Mouse (Mus musculus) kidney, adult 8-10 months (tissue): ENCODE data around the gene Vezf1.

ENCODE experiments used
- DNase-seq, 2 experiments: peaks; one replicate each; pipeline ENCODE4 v3.0.0; 2022

Gene Vezf1

GRCm38 (mm10) chr11:88054589-88054988, 13.5 kb upstream of the Vezf1 start:
- DNase-seq, result peak in 1 of 2 experiments; percentile 47

GRCm38 (mm10) chr11:88055777-88056176, 12.3 kb upstream of the Vezf1 start:
- no peak for DNase-seq

GRCm38 (mm10) chr11:88057788-88058187, 10.3 kb upstream of the Vezf1 start:
- no peak for DNase-seq

- peak; percentile 75 to 85 for DNase-seq
These were observed 8.9 kb upstream of the Vezf1 start for GRCm38 (mm10) chr11:88059141-88059540.

GRCm38 (mm10) chr11:88061892-88062625, 6.0 kb upstream of the Vezf1 start:
- DNase-seq, result no peak

- DNase-seq, result no peak
These were observed 2.3 kb upstream of the Vezf1 start for GRCm38 (mm10) chr11:88065732-88066131.

GRCm38 (mm10) chr11:88067191-88067585, 891 bp upstream of the Vezf1 start:
- DNase-seq, result no peak

GRCm38 (mm10) chr11:88068411-88069245, 549 bp downstream of the Vezf1 start:
- peak; percentile 58 to 62 for DNase-seq

GRCm38 (mm10) chr11:88069246-88069570, 1.1 kb downstream of the Vezf1 start:
- DNase-seq, result no peak

GRCm38 (mm10) chr11:88070392-88070791, 2.3 kb downstream of the Vezf1 start:
- no peak for DNase-seq

- DNase-seq, result no peak
These were observed 3.0 kb downstream of the Vezf1 start for GRCm38 (mm10) chr11:88071113-88071512.

GRCm38 (mm10) chr11:88073343-88073875, 5.3 kb downstream of the Vezf1 start:
- DNase-seq, result no peak

GRCm38 (mm10) chr11:88075701-88076100, 7.6 kb downstream of the Vezf1 start:
- DNase-seq, result no peak

- no peak for DNase-seq
These were observed 8.3 kb downstream of the Vezf1 start for GRCm38 (mm10) chr11:88076394-88076793.

GRCm38 (mm10) chr11:88083699-88084098, 15.6 kb downstream of the Vezf1 start:
- DNase-seq, result no peak

GRCm38 (mm10) chr11:88086737-88087627, 18.9 kb downstream of the Vezf1 start:
- DNase-seq, result peak; percentile 86 to 87

GRCm38 (mm10) chr11:88089150-88089549, 21.1 kb downstream of the Vezf1 start:
- DNase-seq, result no peak

GRCm38 (mm10) chr11:88090293-88090692, 22.2 kb downstream of the Vezf1 start:
- no peak for DNase-seq

- no peak for DNase-seq
These were observed 23.9 kb downstream of the Vezf1 start for GRCm38 (mm10) chr11:88091949-88092348.

- DNase-seq, result no peak
These were observed 29.1 kb downstream of the Vezf1 start for GRCm38 (mm10) chr11:88097173-88097572.

- no peak for DNase-seq
These were observed 30.1 kb downstream of the Vezf1 start, which contains the start of gene Cuedc1 for GRCm38 (mm10) chr11:88098021-88098729. TSS of gene Cuedc1 (plus strand) at chr11:88098058.
